Mouse (Mus musculus): ENCODE results near the gene Dennd1c.

Gene Dennd1c

GRCm38 (mm10) chr17:57047406-57047805 is 30.9 kb downstream of the Dennd1c start:
- DNase-seq (ENCODE audit: low read depth) = no peak

- no peak for DNase-seq (ENCODE audit: low read depth)
These were observed 36.8 kb downstream of the Dennd1c start, which contains the start of gene Slc25a41 for GRCm38 (mm10) chr17:57041554-57041953. Gene Slc25a41 (minus strand): TSS chr17:57041654.

GRCm38 (mm10) chr17:57038978-57039377 is 39.3 kb downstream of the Dennd1c start:
- DNase-seq (ENCODE audit: low read depth) = peak; percentile 39

GRCm38 (mm10) chr17:57032854-57033253 is 45.5 kb downstream of the Dennd1c start:
- peak; percentile 34 for DNase-seq (ENCODE audit: low read depth)

- DNase-seq (ENCODE audit: low read depth) = peak; percentile 100
These were observed 46.5 kb downstream of the Dennd1c start for GRCm38 (mm10) chr17:57031661-57032420.

GRCm38 (mm10) chr17:57030931-57031660 is 47.2 kb downstream of the Dennd1c start, which contains the start of gene Khsrp:
Gene Khsrp (minus strand): TSS chr17:57031522.
- DNase-seq (ENCODE audit: low read depth) = peak; percentile 65

GRCm38 (mm10) chr17:57029691-57030090 is 48.6 kb downstream of the Dennd1c start:
- peak; percentile 42 for DNase-seq (ENCODE audit: low read depth)

- no peak for DNase-seq (ENCODE audit: low read depth)
These were observed 50.8 kb downstream of the Dennd1c start for GRCm38 (mm10) chr17:57027471-57027870.

GRCm38 (mm10) chr17:57020960-57021359 is 57.4 kb downstream of the Dennd1c start:
- no peak for DNase-seq (ENCODE audit: low read depth)

- no peak for DNase-seq (ENCODE audit: low read depth)
These were observed 58.6 kb downstream of the Dennd1c start for GRCm38 (mm10) chr17:57019693-57020092.

Data from induced T-regulatory cell, adult 2 months (primary cell).